Mouse (Mus musculus) retina, postnatal 7 days (tissue): ENCODE measurements around the gene Snx20.
"Not testable (repeated sequence)": the region's sequence is repeated elsewhere in the genome, so short reads cannot be mapped to it uniquely, and the experiment has no call there.

ENCODE experiments used
- DNase-seq: peaks from one replicate; pipeline ENCODE4 v3.0.0-alpha.2; 2012; ENCODE audit warnings: low read depth, low spot score

Gene Snx20

GRCm38 (mm10) chr8:88635474-88636397 is at the start of gene Snx20:
Gene Snx20 (minus strand): TSS chr8:88636128.
- DNase-seq = no peak

GRCm38 (mm10) chr8:88683656-88684289 is 47.8 kb upstream of the Snx20 start:
- DNase-seq = no peak

DNA sequence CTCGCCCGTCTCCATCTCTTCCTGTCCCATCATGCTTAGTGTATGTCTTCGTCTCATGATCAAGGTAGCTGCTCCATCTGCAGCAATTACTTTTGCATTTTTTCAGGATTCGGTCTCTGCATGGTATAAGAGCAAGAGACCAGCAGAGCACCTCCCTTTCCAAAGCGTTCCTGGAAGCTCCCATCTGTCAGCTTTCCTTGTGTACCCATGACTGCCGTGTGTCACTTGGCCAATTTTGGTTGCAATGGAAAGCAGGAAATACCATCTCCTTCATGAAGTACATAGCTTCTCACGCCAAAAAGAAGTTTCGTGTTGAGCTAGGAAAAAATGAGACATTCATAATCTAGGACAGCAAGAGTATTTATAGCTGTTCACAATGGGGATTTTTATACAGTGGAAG is 45.1 kb upstream of the Snx20 start:
- no peak for DNase-seq

DNA sequence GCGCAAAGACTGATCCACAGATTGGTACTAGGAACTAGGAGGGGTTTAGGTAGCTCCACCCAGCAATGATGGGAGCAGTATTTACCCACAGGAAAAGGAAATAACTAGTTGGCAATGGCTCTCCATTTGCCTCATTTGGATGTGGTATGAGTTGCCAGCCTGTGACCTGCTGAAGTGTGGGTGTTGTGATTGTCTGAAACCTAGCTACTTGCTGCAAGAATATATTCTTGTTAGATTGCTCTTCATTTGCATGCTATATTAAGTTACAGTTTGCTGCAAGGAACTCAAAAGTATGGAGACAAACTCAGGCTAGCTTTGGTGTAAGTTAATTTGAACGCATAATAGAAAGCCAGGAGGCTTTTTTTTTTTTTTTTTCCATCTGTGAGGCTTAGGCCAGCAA is 44.6 kb upstream of the Snx20 start:
- no peak for DNase-seq

- no peak for DNase-seq
Observed at GRCm38 (mm10) chr8:88677071-88677470, 41.1 kb upstream of the Snx20 start.

DNA sequence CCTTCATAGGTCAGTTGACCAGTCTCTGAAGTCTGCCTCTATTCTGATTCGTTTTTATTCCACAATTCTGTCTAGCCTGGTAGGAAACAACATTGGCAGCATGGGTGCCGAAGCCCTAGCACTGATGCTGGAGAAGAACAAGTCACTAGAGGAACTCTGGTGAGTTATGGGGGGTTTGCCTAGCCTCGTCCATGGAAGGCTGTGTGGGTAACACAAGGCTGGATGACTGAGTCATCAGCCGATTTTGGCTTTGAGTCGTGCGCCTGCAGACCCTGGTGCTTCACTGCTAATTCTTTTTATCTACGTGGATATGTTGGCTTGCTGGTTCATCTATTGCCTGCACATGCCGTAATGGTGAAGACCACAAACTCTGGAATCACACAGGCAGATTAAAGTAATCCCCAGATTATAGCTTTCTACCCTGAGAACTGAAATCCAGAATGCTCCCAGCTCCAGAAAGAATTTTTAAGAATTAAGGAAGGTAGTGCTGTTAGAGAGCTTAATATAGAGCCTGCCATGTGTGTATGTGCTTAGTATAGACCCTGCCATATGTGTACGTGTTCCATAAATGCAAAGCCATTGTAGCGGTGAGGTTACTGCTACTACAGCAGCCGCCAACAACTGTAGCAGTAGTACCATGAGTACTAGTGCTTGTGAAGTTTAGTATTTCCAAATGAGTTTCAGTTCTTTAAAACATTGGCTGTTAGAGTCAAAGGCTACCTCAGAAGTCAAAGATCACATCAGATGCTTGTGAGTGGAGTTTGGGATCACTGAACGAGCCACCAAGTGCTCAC is 39.6 kb upstream of the Snx20 start:
- DNase-seq = no peak

GRCm38 (mm10) chr8:88673859-88674258 is 37.9 kb upstream of the Snx20 start:
- DNase-seq = no peak

GRCm38 (mm10) chr8:88671575-88671974 is 35.6 kb upstream of the Snx20 start:
- DNase-seq = no peak

- DNase-seq = no peak
Observed at GRCm38 (mm10) chr8:88670782-88671181, 34.9 kb upstream of the Snx20 start.

DNA sequence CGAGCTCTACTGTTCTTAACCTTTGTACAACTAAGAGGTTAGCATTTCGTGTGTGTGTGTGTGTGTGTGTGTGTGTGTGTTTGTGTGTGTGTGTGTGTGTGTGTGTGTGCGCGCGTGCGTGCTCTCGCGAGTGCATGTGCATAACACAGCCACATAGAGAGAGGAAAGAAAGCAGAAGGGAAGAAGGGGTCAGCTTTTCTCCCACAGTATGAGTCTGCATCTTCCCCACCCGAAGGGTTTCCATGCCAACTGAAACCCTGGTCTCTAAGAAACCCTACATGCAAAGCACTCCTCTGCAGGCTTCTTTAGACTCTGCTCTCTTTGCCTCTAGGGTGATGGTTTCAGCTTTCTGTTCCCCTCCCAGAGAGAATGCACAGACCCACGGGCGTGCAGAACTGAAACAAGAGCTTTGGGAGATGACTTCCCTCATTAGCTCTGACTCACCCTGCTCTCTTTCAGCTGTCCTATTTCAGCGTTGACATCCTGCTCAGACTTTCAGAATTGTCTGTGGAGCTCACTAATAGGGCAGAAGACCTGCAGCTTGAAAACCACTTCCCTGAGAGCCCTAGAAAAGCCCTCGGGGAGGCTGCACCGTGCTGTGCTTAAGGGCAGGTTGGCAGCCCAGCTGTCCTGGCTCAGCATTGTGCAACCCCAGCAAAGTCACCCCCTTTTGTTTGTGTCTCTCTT is 32.6 kb upstream of the Snx20 start:
- DNase-seq = no peak

DNA sequence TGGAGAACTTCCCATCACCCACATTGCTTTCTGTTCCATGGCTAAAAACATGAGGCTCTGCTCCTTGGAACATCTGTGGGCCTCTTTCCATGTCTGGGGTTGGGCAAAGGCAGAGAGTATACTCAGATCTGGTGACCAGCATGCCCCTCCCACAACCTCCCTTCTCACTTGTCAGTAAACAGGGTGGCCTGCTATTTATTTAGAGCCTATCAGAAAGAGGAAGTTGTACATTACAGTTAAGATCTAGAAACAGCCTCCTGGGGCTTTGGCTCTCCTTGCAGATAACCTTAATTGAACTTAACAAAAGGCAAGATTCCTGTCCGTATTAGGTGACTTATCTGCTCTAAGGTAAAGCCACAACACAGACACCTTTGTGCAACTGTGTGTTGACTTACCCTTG is 30.5 kb upstream of the Snx20 start:
- no peak for DNase-seq

GRCm38 (mm10) chr8:88664947-88665346 is 29.0 kb upstream of the Snx20 start:
- DNase-seq = no peak

- no peak for DNase-seq
Observed at GRCm38 (mm10) chr8:88664121-88664520, 28.2 kb upstream of the Snx20 start.

DNA sequence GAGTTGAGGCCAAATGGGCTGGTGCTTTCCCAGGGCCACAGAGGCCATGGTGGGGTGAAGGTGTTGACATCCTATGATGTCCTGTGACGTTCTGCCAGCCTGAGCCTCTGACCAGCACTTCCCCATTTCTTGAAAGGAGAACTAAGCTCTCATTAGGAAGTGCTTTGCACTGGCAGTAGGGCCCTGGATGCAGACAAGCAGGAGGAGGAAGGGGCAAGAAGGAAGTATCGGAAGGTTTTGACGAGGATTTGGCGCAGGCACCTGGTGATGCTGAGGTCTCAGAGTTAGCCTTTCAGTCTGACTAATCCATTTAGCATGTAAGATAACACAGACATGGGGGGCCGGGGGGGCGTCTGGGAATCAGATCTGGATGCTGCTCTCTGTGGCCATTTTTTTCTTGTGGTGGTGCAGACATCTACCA is 26.5 kb upstream of the Snx20 start:
- no peak for DNase-seq

GRCm38 (mm10) chr8:88659873-88660272 is 23.9 kb upstream of the Snx20 start:
- DNase-seq = no peak

DNA sequence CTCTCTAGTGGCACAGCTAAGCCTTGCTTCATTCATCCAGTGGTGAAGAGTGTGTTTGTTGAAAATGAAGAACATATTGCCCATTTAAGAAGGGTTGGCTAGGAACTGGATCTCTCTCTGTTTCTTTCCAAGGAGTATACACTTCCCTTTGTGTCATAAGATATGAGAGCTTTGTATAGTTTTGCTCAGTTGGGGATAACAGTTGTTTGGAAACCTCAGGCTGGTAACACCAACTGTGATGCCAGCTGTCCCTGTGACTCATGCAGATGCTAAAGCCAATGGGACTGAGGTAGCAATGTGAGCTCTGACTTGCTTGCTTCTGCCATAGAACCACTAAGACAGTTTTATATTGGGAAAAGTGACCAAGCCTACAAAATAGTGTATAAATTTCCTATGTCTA is 19.4 kb upstream of the Snx20 start:
- no peak for DNase-seq

DNA sequence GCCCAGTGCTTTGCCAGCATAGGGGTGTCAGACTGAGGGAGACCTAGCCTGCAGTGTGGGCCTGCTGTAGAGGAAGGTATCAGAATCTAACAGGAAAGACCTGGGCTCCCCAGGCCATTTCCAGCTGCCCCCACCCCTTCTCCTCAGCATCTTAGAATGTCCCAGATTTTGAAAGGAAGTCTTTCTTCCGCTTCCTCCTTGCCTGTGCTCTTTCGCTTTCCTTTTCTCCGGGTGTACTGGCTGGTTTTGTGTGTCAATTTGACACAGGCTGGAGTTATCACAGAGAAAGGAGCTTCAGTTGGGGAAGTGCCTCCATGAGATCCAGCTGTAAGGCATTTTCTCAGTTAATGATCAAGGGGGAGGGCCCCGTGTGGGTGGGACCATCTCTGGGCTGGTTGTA is 15.2 kb upstream of the Snx20 start:
- DNase-seq = not testable (repeated sequence)

DNA sequence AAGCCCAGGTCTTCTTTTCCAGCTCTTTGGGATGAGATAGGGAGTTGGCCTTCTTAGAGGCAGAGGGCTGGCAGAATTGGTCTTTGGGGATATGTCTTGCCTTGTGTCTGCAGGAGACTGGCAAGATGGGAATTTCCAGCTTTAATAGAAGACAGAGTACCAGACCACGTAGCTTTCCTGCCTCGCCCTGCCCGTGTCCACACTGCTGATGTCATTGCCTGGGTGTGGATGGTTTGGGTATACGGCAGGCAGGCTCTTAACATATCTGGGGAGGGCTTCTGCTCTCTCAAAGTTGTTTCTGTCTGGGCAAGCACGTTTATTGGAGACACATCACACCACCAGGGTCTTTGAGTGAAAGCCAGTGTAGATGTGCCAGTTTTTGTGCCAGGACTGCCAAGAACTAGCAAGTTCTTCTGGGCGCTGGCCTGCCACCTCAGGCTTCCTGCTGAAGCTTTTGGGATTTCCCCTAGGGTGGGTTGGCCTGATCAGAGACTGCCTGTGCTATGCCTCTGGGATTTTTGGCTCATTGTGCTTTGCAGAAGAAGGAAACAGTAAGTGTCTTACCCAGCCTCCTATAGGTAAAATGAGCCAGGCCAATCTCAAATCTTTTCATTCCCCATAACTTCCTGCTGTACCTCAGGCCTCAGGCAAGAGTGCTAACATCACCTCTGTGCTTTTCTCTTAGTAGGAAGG is 14.2 kb upstream of the Snx20 start:
- no peak for DNase-seq

DNA sequence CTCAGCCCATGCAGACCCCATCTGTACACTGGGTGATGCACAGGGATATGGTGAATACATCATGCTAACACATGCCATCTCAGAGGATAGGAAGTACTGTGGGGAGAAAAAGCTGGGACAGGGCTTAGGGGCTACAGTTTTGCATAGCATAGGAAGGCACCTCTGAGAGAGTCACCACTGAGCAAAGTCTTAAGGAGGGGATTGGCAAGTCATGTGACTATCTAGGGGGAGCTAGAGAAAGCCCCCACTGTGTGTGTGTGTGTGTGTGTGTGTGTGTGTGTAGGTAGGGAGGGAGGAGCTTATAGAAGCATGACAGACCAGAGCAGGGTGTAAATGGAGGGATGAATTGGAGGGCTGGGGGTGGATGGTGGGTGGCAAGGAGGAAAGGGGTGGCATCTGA is 12.4 kb upstream of the Snx20 start:
- no peak for DNase-seq

DNA sequence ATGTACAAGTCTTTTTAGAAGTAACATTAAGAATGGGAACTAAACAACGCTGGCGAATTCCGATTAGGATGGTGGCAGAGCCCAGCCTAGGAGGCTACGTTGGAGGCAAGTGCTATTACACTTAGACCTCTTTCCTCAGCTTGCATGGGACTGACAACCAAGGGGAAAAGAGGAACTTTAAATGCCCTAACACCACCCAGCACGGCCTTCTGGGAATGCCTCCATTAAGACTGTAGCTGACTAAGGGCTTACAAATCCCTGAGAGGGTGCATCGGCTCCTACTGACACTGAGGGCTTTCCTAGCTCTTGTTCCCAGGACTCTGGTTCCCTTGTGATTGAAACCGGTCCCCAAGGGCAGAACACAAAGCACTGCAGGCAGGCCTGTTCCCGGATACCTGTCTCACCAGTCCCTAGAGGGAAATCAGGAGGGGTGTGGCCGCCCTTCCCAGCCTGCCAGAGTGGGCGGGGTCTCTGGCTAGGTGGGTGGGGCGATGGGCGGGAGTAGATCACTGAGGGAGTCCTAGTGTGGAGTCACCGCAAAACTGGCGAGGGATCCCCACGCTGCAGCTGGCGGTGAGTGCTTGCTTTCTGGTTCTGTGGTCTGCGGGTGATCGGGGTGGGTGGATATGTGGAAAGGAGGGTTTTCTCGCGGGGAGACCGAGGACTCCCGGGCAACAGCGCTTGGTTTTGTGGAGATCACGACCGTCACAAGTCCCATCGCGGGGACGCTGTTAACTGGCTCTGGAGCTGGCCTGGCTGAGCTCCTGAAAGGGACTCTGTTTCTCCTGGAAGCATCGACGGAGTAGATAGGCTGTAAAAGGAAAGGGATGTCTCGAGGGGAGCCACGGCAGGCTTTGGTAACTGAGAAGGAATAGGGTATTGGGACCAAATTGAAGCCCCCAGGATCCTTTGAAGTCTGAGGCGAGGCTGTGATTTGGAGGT is 11.2 kb upstream of the Snx20 start, which contains the start of gene Nod2:
TSS of gene Nod2 (plus strand) at position 479 of the 942 bp plus-strand sequence.
- DNase-seq = no peak
